Mouse (Mus musculus) intestine, postnatal 0 days (tissue): ENCODE data around the gene Plch2. TPM values are rescaled to one million over a fixed set of nuclear protein-coding genes. Genes with fewer than 3 reads are reported as not detected.
A peak's percentile ranks its signal among the peaks of the same experiment; 100 is the strongest.

Experiments
- ATAC-seq: fragments of 200-750 bp; cut with Nextera tagmentation; 2 replicates; pipeline ENCODE4 v1.8.0; 2017; ENCODE audit warnings: mild to moderate bottlenecking, moderate TSS enrichment, moderate library complexity
- H3K27ac ChIP-seq: fragments of 300-500 bp; sonication (generic); 2 replicates; pipeline ENCODE4 v1.5.1; 2014; ENCODE audit warnings: mild to moderate bottlenecking, low read depth, low read length, moderate library complexity
- H3K27me3 ChIP-seq: fragments of 300-500 bp; sonication (generic); replicated peaks from 2 replicates; pipeline ENCODE4 v1.6.1; 2014; ENCODE audit warnings: low read length, mixed read lengths; ENCODE audit not compliant: control insufficient read depth, insufficient read depth
- H3K36me3 ChIP-seq: fragments of 300-500 bp; sonication (generic); 2 replicates; pipeline ENCODE4 v1.6.1; 2014; ENCODE audit warnings: mild to moderate bottlenecking, moderate library complexity; ENCODE audit not compliant: control insufficient read depth, insufficient read depth
- H3K4me1 ChIP-seq: fragments of 300-500 bp; sonication (generic); replicated peaks from 2 replicates; pipeline ENCODE4 v1.6.1; 2014; ENCODE audit warnings: antibody characterized with exemption, low read length, mixed read lengths; ENCODE audit not compliant: control insufficient read depth, insufficient read depth
- H3K4me2 ChIP-seq: fragments of 300-500 bp; sonication (generic); replicated peaks from 2 replicates; pipeline ENCODE4 v1.6.1; 2014; ENCODE audit warnings: low read depth, mild to moderate bottlenecking, moderate library complexity
- H3K4me3 ChIP-seq: fragments of 300-500 bp; sonication (generic); 2 replicates; pipeline ENCODE4 v1.5.1; 2014; ENCODE audit warnings: low read depth, low read length
- H3K9ac ChIP-seq: fragments of 300-500 bp; sonication (generic); 2 replicates; pipeline ENCODE4 v1.6.1; 2014; ENCODE audit warnings: mild to moderate bottlenecking, low read depth, low read length
- H3K9me3 ChIP-seq: fragments of 300-500 bp; sonication (generic); 2 replicates; pipeline ENCODE4 v1.6.1; 2016; ENCODE audit warnings: mixed run types; ENCODE audit not compliant: control insufficient read depth
- CTCF ChIP-seq: sonication (generic); IDR thresholded peaks from 2 replicates; pipeline ENCODE4 v1.5.1; 2016; ENCODE audit warnings: low read depth, mild to moderate bottlenecking, control low read depth, antibody characterized with exemption, moderate library complexity
- WGBS: fragments of 180-500 bp; shearing (Covaris S2); extraction: QIAGEN DNeasy Blood & Tissue Kit; methylation state at CpG from one replicate; pipeline ENCODE4 v1.1.7; 2014; 5-methylcytosine and 5-hydroxymethylcytosine counted together
- polyA plus RNA-seq: library from polyadenylated mRNA; unstranded; fragments of >200 nt; fragmentation: Nextera tagmentation; extraction: Ambion mirVana; gene quantifications from 2 replicates; pipeline ENCODE4 v1.2.1, GENCODE M21; 2015

Gene Plch2
- polyA plus RNA-seq, 1 experiment from 2014 or later: 5.3 TPM

GRCm38 (mm10) chr4:154940156-154940555, 116.4 kb downstream of the Plch2 start:
- no peaks in the 10 kb centered on the region for H3K36me3 ChIP-seq
- no peak for TF ChIP-seq CTCF
- H3K4me2 ChIP-seq: no peak overlapping the region
- WGBS: 93% methylated on average over 2 of the region's 2 CpGs
- H3K27ac ChIP-seq: no peak overlapping the region
- no peaks in the 10 kb centered on the region for H3K27me3 ChIP-seq
- no peak overlapping the region for H3K9ac ChIP-seq
- H3K4me1 ChIP-seq: no peaks in the 10 kb centered on the region
- no peak overlapping the region for H3K4me3 ChIP-seq
- ATAC-seq: no peak
- no peaks in the 10 kb centered on the region for H3K9me3 ChIP-seq

GRCm38 (mm10) chr4:154937746-154938145, 118.8 kb downstream of the Plch2 start:
- no peak overlapping the region for H3K4me2 ChIP-seq
- H3K36me3 ChIP-seq: no peaks in the 10 kb centered on the region
- no peak overlapping the region for H3K27ac ChIP-seq
- no peaks in the 10 kb centered on the region for H3K4me1 ChIP-seq
- no peaks in the 10 kb centered on the region for H3K9me3 ChIP-seq
- 68% methylated on average over 1 of the region's 1 CpGs for WGBS
- no peaks in the 10 kb centered on the region for H3K27me3 ChIP-seq
- no peak overlapping the region for H3K9ac ChIP-seq
- ATAC-seq: no peak
- no peak for TF ChIP-seq CTCF
- H3K4me3 ChIP-seq: no peak overlapping the region

- no peak for ATAC-seq
- Histone ChIP-seq H3K4me2 (no peak overlapping the region), H3K27ac (no peak overlapping the region), H3K9ac (no peak overlapping the region), H3K9me3 (no peaks in the 10 kb centered on the region), H3K36me3 (no peaks in the 10 kb centered on the region), H3K4me1 (no peaks in the 10 kb centered on the region), H3K27me3 (no peaks in the 10 kb centered on the region), H3K4me3 (no peak overlapping the region)
- 67% methylated on average over 8 of the region's 8 CpGs for WGBS
- TF ChIP-seq CTCF: no peak
These were observed 119.9 kb downstream of the Plch2 start for GRCm38 (mm10) chr4:154936542-154937255.

GRCm38 (mm10) chr4:154935788-154936187, 120.8 kb downstream of the Plch2 start:
- H3K27ac ChIP-seq: no peak overlapping the region
- no peak for ATAC-seq
- no peaks in the 10 kb centered on the region for H3K36me3 ChIP-seq
- H3K4me2 ChIP-seq: no peak overlapping the region
- TF ChIP-seq CTCF: peak; percentile 31
- no peak overlapping the region for H3K9ac ChIP-seq
- H3K4me1 ChIP-seq: no peaks in the 10 kb centered on the region
- WGBS: 83% methylated on average over 7 of the region's 7 CpGs
- no peaks in the 10 kb centered on the region for H3K9me3 ChIP-seq
- no peaks in the 10 kb centered on the region for H3K27me3 ChIP-seq
- H3K4me3 ChIP-seq: no peak overlapping the region

GRCm38 (mm10) chr4:154934800-154935199, 121.8 kb downstream of the Plch2 start:
- Histone ChIP-seq H3K27me3 (no peaks in the 10 kb centered on the region), H3K9me3 (no peaks in the 10 kb centered on the region), H3K4me3 (no peak overlapping the region), H3K36me3 (no peaks in the 10 kb centered on the region), H3K4me1 (no peaks in the 10 kb centered on the region), H3K27ac (no peak overlapping the region), H3K9ac (no peak overlapping the region), H3K4me2 (no peak overlapping the region)
- no peak for TF ChIP-seq CTCF
- no peak for ATAC-seq
- WGBS: 87% methylated on average over 2 of the region's 2 CpGs

GRCm38 (mm10) chr4:154933306-154933907, 123.2 kb downstream of the Plch2 start:
- no peaks in the 10 kb centered on the region for H3K27me3 ChIP-seq
- no peak overlapping the region for H3K27ac ChIP-seq
- 52% methylated on average over 13 of the region's 13 CpGs for WGBS
- peak; percentile 36; the same call in 1 of the 2 replicates for ATAC-seq
- H3K4me2 ChIP-seq: peak overlapping the region; percentile 9; the same call in 1 of the 2 replicates
- H3K4me3 ChIP-seq: no peak overlapping the region
- TF ChIP-seq CTCF: no peak
- no peaks in the 10 kb centered on the region for H3K36me3 ChIP-seq
- H3K9me3 ChIP-seq: no peaks in the 10 kb centered on the region
- H3K9ac ChIP-seq: no peak overlapping the region
- no peaks in the 10 kb centered on the region for H3K4me1 ChIP-seq

Other genes with a start within 250 kb of the Plch2 start
- gene Ttc34, start 219.3 kb downstream of the Plch2 start, polyA plus RNA-seq: 0.08 TPM in 1 of 2 replicates, not detected in the other
- 0.22 and 0.44 TPM in 2 replicates for gene Mmel1, start 187.2 kb downstream of the Plch2 start, polyA plus RNA-seq
- 66.9 and 68.5 TPM in 2 replicates for gene Fam213b, start 157.6 kb downstream of the Plch2 start, polyA plus RNA-seq
- 1.9 and 2.9 TPM in 2 replicates for gene Tnfrsf14, start 128.2 kb downstream of the Plch2 start, polyA plus RNA-seq
- gene Hes5, start 95.9 kb downstream of the Plch2 start, polyA plus RNA-seq: 0.20 and 0.29 TPM in 2 replicates
- 10.9 and 11.5 TPM in 2 replicates for gene Pank4, start 92.7 kb downstream of the Plch2 start, polyA plus RNA-seq
- 11.7 and 12.9 TPM in 2 replicates for gene Pex10, start 10.2 kb upstream of the Plch2 start, polyA plus RNA-seq
- gene Rer1, start 29.6 kb upstream of the Plch2 start, polyA plus RNA-seq: 277 and 297 TPM in 2 replicates
- gene Morn1, start 29.8 kb upstream of the Plch2 start, polyA plus RNA-seq: 1.8 and 2.2 TPM in 2 replicates
- 13.3 and 14.0 TPM in 2 replicates for gene Ski, start 165.8 kb upstream of the Plch2 start, polyA plus RNA-seq
- gene Faap20, start 193.0 kb upstream of the Plch2 start, polyA plus RNA-seq: 54.6 and 57.8 TPM in 2 replicates